In genomic region chr8:11999736-12000458, GRCm38 (mm10) we compare ENCODE assay signal across 8 mouse cellular contexts.
DNase-seq lines count a peak whose midpoint lies in the region; ATAC-seq lines count a peak whose summit lies in the region.

No protein-coding gene starts in this region.

- ATAC-seq in hindbrain, embryonic 13.5 days (ENCODE audit: low FRiP score) = peak; percentile 68; the same call in 1 of the 2 replicates
- ATAC-seq in midbrain, embryonic 15.5 days (replicated peaks) = peak; percentile 54

- peaks cover 24% of the 10 kb centered on the region for H3K4me1 ChIP-seq in hindbrain, embryonic 13.5 days (replicated peaks)
- H3K4me1 ChIP-seq in midbrain, embryonic 15.5 days = peaks cover 8% of the 10 kb centered on the region

- no peak overlapping the region for H3K9ac ChIP-seq in hindbrain, embryonic 13.5 days
- no peak overlapping the region for H3K9ac ChIP-seq in midbrain, embryonic 15.5 days

- DNase-seq in cerebellum, adult 18-20 months = peak; percentile 25 to 35
- DNase-seq in cerebellum, adult 11-12 months = no peak
- DNase-seq in adrenal gland, adult (ENCODE audit: inconsistent age in 2 of 2, low spot score in 1 of 2) = peak; percentile 66 to 89
- DNase-seq in embryo, embryonic 11.5 days (ENCODE audit: low read depth, low spot score) = peak; percentile 48
- peak; percentile 47 for DNase-seq in left cerebral cortex, adult 11 months (ENCODE audit: low spot score)
- DNase-seq in urinary bladder, postnatal 25 days (ENCODE audit: low spot score) = peak; percentile 45

- peaks cover 93% of the 10 kb centered on the region for H3K27me3 ChIP-seq in hindbrain, embryonic 13.5 days
- peaks cover 48% of the 10 kb centered on the region for H3K27me3 ChIP-seq in midbrain, embryonic 15.5 days (replicated peaks)

- H3K4me2 ChIP-seq in hindbrain, embryonic 13.5 days = no peak overlapping the region
- H3K4me2 ChIP-seq in midbrain, embryonic 15.5 days = no peak overlapping the region; the same call in 1 of the 2 replicates

- no peaks in the 10 kb centered on the region for H3K36me3 ChIP-seq in hindbrain, embryonic 13.5 days
- no peaks in the 10 kb centered on the region for H3K36me3 ChIP-seq in midbrain, embryonic 15.5 days (replicated peaks)

- 21% methylated on average over 23 of the region's 23 CpGs for WGBS in hindbrain, embryonic 13.5 days
- 25% methylated on average over 23 of the region's 23 CpGs for WGBS in midbrain, embryonic 15.5 days

- no peak overlapping the region for H3K27ac ChIP-seq in hindbrain, embryonic 13.5 days
- H3K27ac ChIP-seq in midbrain, embryonic 15.5 days = no peak overlapping the region

- no peak overlapping the region for H3K4me3 ChIP-seq in hindbrain, embryonic 13.5 days
- no peak overlapping the region for H3K4me3 ChIP-seq in midbrain, embryonic 15.5 days

- H3K9me3 ChIP-seq in hindbrain, embryonic 13.5 days = no peaks in the 10 kb centered on the region
- H3K9me3 ChIP-seq in midbrain, embryonic 15.5 days = no peaks in the 10 kb centered on the region
